ENCODE assay signal across 12 mouse cellular contexts in the genomic region with DNA sequence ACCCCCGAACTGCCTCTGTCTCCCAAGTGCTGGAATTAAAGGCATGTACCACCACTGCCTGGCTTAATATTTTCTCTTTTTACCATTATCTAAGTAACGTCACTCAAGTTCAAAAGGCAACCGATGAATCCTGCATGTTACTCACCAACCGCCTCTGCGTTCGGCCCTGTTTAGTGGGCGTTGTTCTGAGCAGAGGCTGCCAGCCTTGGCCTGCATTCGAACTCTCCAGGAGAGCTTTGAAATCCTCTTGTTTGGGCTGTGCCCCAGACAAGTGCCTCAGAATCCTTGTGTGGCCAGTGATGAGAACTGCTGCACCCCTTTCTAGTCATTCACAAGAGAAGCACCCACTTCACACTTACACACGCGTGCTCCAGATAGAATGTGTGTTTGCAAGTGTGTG. TPM values are rescaled to one million over a fixed set of nuclear protein-coding genes. Genes with fewer than 3 reads are reported as not detected.
DNase-seq lines count a peak whose midpoint lies in the region; ATAC-seq lines count a peak whose summit lies in the region.
"Had no signal": no experiment of that assay in that cellular context is flagged by ENCODE, and none has a peak within 500 bp of the region (broad histone marks: within the 10 kb centered on the region; RNA-seq: fewer than 3 reads in every experiment).

No protein-coding gene starts in this region.

- 77% methylated on average over 10 of the region's 10 CpGs for WGBS in embryonic facial prominence, embryonic 14.5 days
- 87% methylated on average over 10 of the region's 10 CpGs for WGBS in embryonic facial prominence, embryonic 10.5 days
- 73% methylated on average over 10 of the region's 10 CpGs for WGBS in liver, embryonic 15.5 days (ENCODE audit: insufficient replicate concordance)
- WGBS in liver, embryonic 12.5 days (ENCODE audit: insufficient replicate concordance), result 79% methylated on average over 10 of the region's 10 CpGs
- 82% methylated on average over 10 of the region's 10 CpGs for WGBS in intestine, embryonic 16.5 days

- H3K4me1 ChIP-seq in embryonic facial prominence, embryonic 14.5 days (ENCODE audit: control insufficient read depth, insufficient read depth, low read length), result no peaks in the 10 kb centered on the region
- H3K4me1 ChIP-seq in embryonic facial prominence, embryonic 10.5 days, result peaks cover 35% of the 10 kb centered on the region
- H3K4me1 ChIP-seq in liver, embryonic 15.5 days (replicated peaks), result 0 out of 2 replicates have a peak, but pooled peaks cover 6% of the 10 kb centered on the region
- H3K4me1 ChIP-seq in liver, embryonic 12.5 days, result 0 out of 2 replicates have a peak, but pooled peaks cover 3% of the 10 kb centered on the region
- no peaks in the 10 kb centered on the region for H3K4me1 ChIP-seq in intestine, embryonic 16.5 days (ENCODE audit: control insufficient read depth, insufficient read depth, low read length)

- no peak for ATAC-seq in embryonic facial prominence, embryonic 14.5 days (ENCODE audit: low read depth)
- no peak for ATAC-seq in liver, embryonic 15.5 days (ENCODE audit: insufficient read depth)
- no peak for ATAC-seq in liver, embryonic 12.5 days
- no peak for ATAC-seq in intestine, embryonic 16.5 days
- ATAC-seq: midbrain, embryonic 16.5 days had no signal

- no peak for DNase-seq in embryonic facial prominence, embryonic 14.5 days (ENCODE audit: low spot score)
- no peak for DNase-seq in embryonic facial prominence, embryonic 10.5 days (ENCODE audit: low spot score)
- DNase-seq in NIH3T3 (ENCODE audit: low read depth), result peak; percentile 36
- DNase-seq in neural tube, embryonic 10.5 days (ENCODE audit: extremely low spot score, low spot score), result no peak
- DNase-seq in right cerebral cortex, postnatal 25 days, result no peak

- H3K9me3 ChIP-seq in embryonic facial prominence, embryonic 14.5 days (ENCODE audit: control insufficient read depth, low read length), result no peaks in the 10 kb centered on the region
- H3K9me3 ChIP-seq in embryonic facial prominence, embryonic 10.5 days, result no peaks in the 10 kb centered on the region
- H3K9me3 ChIP-seq in liver, embryonic 15.5 days (replicated peaks), result no peaks in the 10 kb centered on the region
- no peaks in the 10 kb centered on the region for H3K9me3 ChIP-seq in liver, embryonic 12.5 days (replicated peaks)
- no peaks in the 10 kb centered on the region for H3K9me3 ChIP-seq in intestine, embryonic 16.5 days (ENCODE audit: control insufficient read depth, low read length)
- H3K9me3 ChIP-seq: forebrain, embryonic 10.5 days; hindbrain, embryonic 15.5 days had no signal

- H3K36me3 ChIP-seq in embryonic facial prominence, embryonic 14.5 days (ENCODE audit: control insufficient read depth, insufficient read depth, low read length), result no peaks in the 10 kb centered on the region
- no peaks in the 10 kb centered on the region for H3K36me3 ChIP-seq in embryonic facial prominence, embryonic 10.5 days (replicated peaks)
- no peaks in the 10 kb centered on the region for H3K36me3 ChIP-seq in liver, embryonic 15.5 days (replicated peaks)
- H3K36me3 ChIP-seq in liver, embryonic 12.5 days, result no peaks in the 10 kb centered on the region
- H3K36me3 ChIP-seq in intestine, embryonic 16.5 days (ENCODE audit: control insufficient read depth, insufficient read depth, low read length), result no peaks in the 10 kb centered on the region
- H3K36me3 ChIP-seq: forebrain, embryonic 10.5 days; hindbrain, embryonic 15.5 days had no signal

- H3K4me3 ChIP-seq in embryonic facial prominence, embryonic 14.5 days (ENCODE audit: low read depth, low read length), result no peak overlapping the region
- no peak overlapping the region for H3K4me3 ChIP-seq in embryonic facial prominence, embryonic 10.5 days
- H3K4me3 ChIP-seq in liver, embryonic 15.5 days (replicated peaks), result no peak overlapping the region
- no peak overlapping the region for H3K4me3 ChIP-seq in liver, embryonic 12.5 days
- no peak overlapping the region for H3K4me3 ChIP-seq in intestine, embryonic 16.5 days (ENCODE audit: low read length)
- H3K4me3 ChIP-seq: forebrain, embryonic 10.5 days; hindbrain, embryonic 15.5 days had no signal

- no peak overlapping the region for H3K9ac ChIP-seq in embryonic facial prominence, embryonic 14.5 days (ENCODE audit: low read depth, low read length)
- H3K9ac ChIP-seq in liver, embryonic 15.5 days, result no peak overlapping the region
- no peak overlapping the region for H3K9ac ChIP-seq in liver, embryonic 12.5 days
- H3K9ac ChIP-seq in intestine, embryonic 16.5 days (ENCODE audit: low read depth, low read length), result no peak overlapping the region
- H3K9ac ChIP-seq: hindbrain, embryonic 15.5 days had no signal

- H3K27ac ChIP-seq in embryonic facial prominence, embryonic 14.5 days (replicated peaks; ENCODE audit: low read depth, low read length), result no peak overlapping the region
- H3K27ac ChIP-seq in embryonic facial prominence, embryonic 10.5 days (replicated peaks), result no peak overlapping the region; the same call in 1 of the 2 replicates
- no peak overlapping the region for H3K27ac ChIP-seq in liver, embryonic 15.5 days (replicated peaks)
- no peak overlapping the region for H3K27ac ChIP-seq in liver, embryonic 12.5 days
- no peak overlapping the region for H3K27ac ChIP-seq in intestine, embryonic 16.5 days (ENCODE audit: low read length)
- H3K27ac ChIP-seq: forebrain, embryonic 10.5 days; hindbrain, embryonic 15.5 days had no signal

- H3K4me2 ChIP-seq in embryonic facial prominence, embryonic 14.5 days (ENCODE audit: low read depth, low read length), result peak overlapping the region; percentile 34; the same call in 1 of the 2 replicates
- H3K4me2 ChIP-seq in liver, embryonic 15.5 days, result 0 out of 2 replicates have a peak overlapping the region, but pooled peaks have one; percentile 40
- H3K4me2 ChIP-seq in liver, embryonic 12.5 days, result no peak overlapping the region
- H3K4me2 ChIP-seq in intestine, embryonic 16.5 days (ENCODE audit: low read depth, low read length), result 0 out of 2 replicates have a peak overlapping the region, but pooled peaks have one; percentile 46

- H3K27me3 ChIP-seq in embryonic facial prominence, embryonic 14.5 days (replicated peaks; ENCODE audit: control insufficient read depth, insufficient read depth, low read length), result no peaks in the 10 kb centered on the region
- H3K27me3 ChIP-seq in embryonic facial prominence, embryonic 10.5 days (replicated peaks; ENCODE audit: low read depth, poor library complexity, severe bottlenecking), result 0 out of 2 replicates have a peak, but pooled peaks cover 2% of the 10 kb centered on the region
- H3K27me3 ChIP-seq in liver, embryonic 15.5 days, result 0 out of 2 replicates have a peak, but pooled peaks cover 2% of the 10 kb centered on the region
- H3K27me3 ChIP-seq in liver, embryonic 12.5 days (replicated peaks), result peaks cover 14% of the 10 kb centered on the region
- H3K27me3 ChIP-seq in intestine, embryonic 16.5 days (replicated peaks; ENCODE audit: control insufficient read depth, insufficient read depth, low read length), result no peaks in the 10 kb centered on the region
- H3K27me3 ChIP-seq: hindbrain, embryonic 15.5 days had no signal

RNA-seq across cellular contexts. Expression of gene Ankrd33, which starts 9.5 kb away (rescaled TPM):
- not detected in 2 replicates for polyA plus RNA-seq in embryonic facial prominence, embryonic 14.5 days (2014; fragmentation: Nextera tagmentation; extraction: Ambion mirVana)
- 0.10 TPM in 1 of 2 replicates, not detected in the other for polyA plus RNA-seq in embryonic facial prominence, embryonic 10.5 days (2016; fragmentation: Nextera tagmentation; extraction: Ambion mirVana)
- not detected in 2 replicates for polyA plus RNA-seq in liver, embryonic 15.5 days (2015; fragmentation: Nextera tagmentation; extraction: Ambion mirVana)
- not detected in 2 replicates for polyA plus RNA-seq in liver, embryonic 12.5 days (2016; fragmentation: Nextera tagmentation; extraction: Ambion mirVana)
- polyA plus RNA-seq in intestine, embryonic 16.5 days (2015; fragmentation: Nextera tagmentation; extraction: Ambion mirVana), result not detected in 2 replicates
- polyA plus RNA-seq: forebrain, embryonic 10.5 days; heart, embryonic 14.5 days; hindbrain, embryonic 15.5 days; midbrain, embryonic 16.5 days had no signal

RNA-seq across cellular contexts. Expression of gene Acvrl1, which starts 22.3 kb away (rescaled TPM):
- 11.5 and 13.5 TPM in 2 replicates for polyA plus RNA-seq in embryonic facial prominence, embryonic 14.5 days (2014; fragmentation: Nextera tagmentation; extraction: Ambion mirVana)
- 10.3 and 10.6 TPM in 2 replicates for polyA plus RNA-seq in embryonic facial prominence, embryonic 10.5 days (2016; fragmentation: Nextera tagmentation; extraction: Ambion mirVana)
- polyA plus RNA-seq in liver, embryonic 15.5 days (2015; fragmentation: Nextera tagmentation; extraction: Ambion mirVana), result 1.4 and 2.6 TPM in 2 replicates
- 1.8 TPM in 2 replicates for polyA plus RNA-seq in liver, embryonic 12.5 days (2016; fragmentation: Nextera tagmentation; extraction: Ambion mirVana)
- 31.2 and 31.9 TPM in 2 replicates for polyA plus RNA-seq in intestine, embryonic 16.5 days (2015; fragmentation: Nextera tagmentation; extraction: Ambion mirVana)

RNA-seq across cellular contexts. Expression of gene Fignl2, which starts 27.6 kb away (rescaled TPM):
- 0.26 and 0.30 TPM in 2 replicates for polyA plus RNA-seq in embryonic facial prominence, embryonic 14.5 days (2014; fragmentation: Nextera tagmentation; extraction: Ambion mirVana)
- 1.2 and 1.7 TPM in 2 replicates for polyA plus RNA-seq in embryonic facial prominence, embryonic 10.5 days (2016; fragmentation: Nextera tagmentation; extraction: Ambion mirVana)
- 0.07 and 0.08 TPM in 2 replicates for polyA plus RNA-seq in liver, embryonic 15.5 days (2015; fragmentation: Nextera tagmentation; extraction: Ambion mirVana)
- 0.17 and 0.25 TPM in 2 replicates for polyA plus RNA-seq in liver, embryonic 12.5 days (2016; fragmentation: Nextera tagmentation; extraction: Ambion mirVana)
- polyA plus RNA-seq in intestine, embryonic 16.5 days (2015; fragmentation: Nextera tagmentation; extraction: Ambion mirVana), result 0.12 TPM in 2 replicates

RNA-seq across cellular contexts. Expression of gene Gm47841, which starts 58.8 kb away (rescaled TPM):
- polyA plus RNA-seq in embryonic facial prominence, embryonic 14.5 days (2014; fragmentation: Nextera tagmentation; extraction: Ambion mirVana), result not detected in 2 replicates
- not detected in 2 replicates for polyA plus RNA-seq in embryonic facial prominence, embryonic 10.5 days (2016; fragmentation: Nextera tagmentation; extraction: Ambion mirVana)
- polyA plus RNA-seq in liver, embryonic 15.5 days (2015; fragmentation: Nextera tagmentation; extraction: Ambion mirVana), result not detected in 2 replicates
- polyA plus RNA-seq in liver, embryonic 12.5 days (2016; fragmentation: Nextera tagmentation; extraction: Ambion mirVana), result not detected in 2 replicates
- not detected in 2 replicates for polyA plus RNA-seq in intestine, embryonic 16.5 days (2015; fragmentation: Nextera tagmentation; extraction: Ambion mirVana)
- polyA plus RNA-seq: forebrain, embryonic 10.5 days; heart, embryonic 14.5 days; hindbrain, embryonic 15.5 days; midbrain, embryonic 16.5 days had no signal
